Mouse (Mus musculus) hindbrain, embryonic 16.5 days (tissue): Measurements from ENCODE around the gene Gm13090. TPM values are rescaled to one million over a fixed set of nuclear protein-coding genes. Genes with fewer than 3 reads are reported as not detected.
A peak's percentile ranks its signal among the peaks of the same experiment; 100 is the strongest.

Experiments
- ATAC-seq: fragments of 200-750 bp; cut with Nextera tagmentation; 2 replicates; pipeline ENCODE4 v1.8.0; 2017; ENCODE audit warnings: moderate TSS enrichment, moderate library complexity
- H3K27ac ChIP-seq: fragments of 300-500 bp; sonication (generic); 2 replicates; pipeline ENCODE4 v1.5.1; 2014; ENCODE audit warnings: low read depth, mild to moderate bottlenecking, control low read depth, low read length, moderate library complexity
- H3K27me3 ChIP-seq: fragments of 300-500 bp; sonication (generic); replicated peaks from 2 replicates; pipeline ENCODE4 v1.6.1; 2014; ENCODE audit warnings: low read length; ENCODE audit not compliant: control insufficient read depth, insufficient read depth
- H3K36me3 ChIP-seq: fragments of 300-500 bp; sonication (generic); 2 replicates; pipeline ENCODE4 v1.6.1; 2014; ENCODE audit warnings: mild to moderate bottlenecking, low read length, moderate library complexity, mixed read lengths; ENCODE audit not compliant: control insufficient read depth, insufficient read depth
- H3K4me1 ChIP-seq: fragments of 300-500 bp; sonication (generic); 2 replicates; pipeline ENCODE4 v1.6.1; 2014; ENCODE audit warnings: low read depth, low read length; ENCODE audit not compliant: control insufficient read depth, insufficient read depth
- H3K4me2 ChIP-seq: fragments of 300-500 bp; sonication (generic); 2 replicates; pipeline ENCODE4 v1.6.1; 2014; ENCODE audit warnings: mild to moderate bottlenecking, low read length, control low read depth, moderate library complexity
- H3K4me3 ChIP-seq: fragments of 300-500 bp; sonication (generic); 2 replicates; pipeline ENCODE4 v1.5.1; 2014; ENCODE audit warnings: mild to moderate bottlenecking, low read length, control low read depth, moderate library complexity
- H3K9ac ChIP-seq: fragments of 300-500 bp; sonication (generic); 2 replicates; pipeline ENCODE4 v1.6.1; 2014; ENCODE audit warnings: low read depth, mild to moderate bottlenecking, control low read depth, low read length, moderate library complexity
- H3K9me3 ChIP-seq: fragments of 300-500 bp; sonication (generic); 2 replicates; pipeline ENCODE4 v1.6.1; 2014; ENCODE audit warnings: mild to moderate bottlenecking, low read length, moderate library complexity; ENCODE audit not compliant: control insufficient read depth
- WGBS: fragments of 180-500 bp; shearing (Covaris S2); extraction: QIAGEN DNeasy Blood & Tissue Kit; methylation state at CpG from one replicate; pipeline ENCODE4 v1.1.7; 2014; 5-methylcytosine and 5-hydroxymethylcytosine counted together
- polyA plus RNA-seq: library from polyadenylated mRNA; unstranded; fragments of >200 nt; fragmentation: Nextera tagmentation; extraction: Ambion mirVana; gene quantifications from 2 replicates; pipeline ENCODE4 v1.2.1, GENCODE M21; 2015

Gm13090 gene
- polyA plus RNA-seq, 1 experiment from 2014 or later = not detected

- Histone ChIP-seq H3K27me3 (no peaks in the 10 kb centered on the region), H3K9me3 (peaks cover 10% of the 10 kb centered on the region), H3K36me3 (peaks cover 12% of the 10 kb centered on the region), H3K9ac (peak overlapping the region; percentile 48), H3K4me1 (peaks cover 41% of the 10 kb centered on the region), H3K4me3 (peak overlapping the region; percentile 23), H3K4me2 (peak overlapping the region; percentile 65), H3K27ac (peak overlapping the region; percentile 96)
- peak; percentile 77 for ATAC-seq
- under 1% methylated on average over 20 of the region's 20 CpGs for WGBS
These were observed 51.1 kb downstream of the Gm13090 start for GRCm38 (mm10) chr4:151140368-151140982.

Other genes starting within 250 kb of the Gm13090 start
- gene Errfi1, start 235.7 kb upstream of the Gm13090 start, polyA plus RNA-seq = 27.2 and 32.1 TPM in 2 replicates
- gene Park7, start 175.1 kb upstream of the Gm13090 start, polyA plus RNA-seq = 390 and 413 TPM in 2 replicates
- gene Tnfrsf9, start 175.0 kb upstream of the Gm13090 start, polyA plus RNA-seq = 0.36 and 0.40 TPM in 2 replicates
- 0.65 and 0.85 TPM in 2 replicates for gene Uts2, start 92.5 kb upstream of the Gm13090 start, polyA plus RNA-seq
- 4.0 and 4.1 TPM in 2 replicates for gene Per3, start 44.9 kb upstream of the Gm13090 start, polyA plus RNA-seq
- 54.6 and 55.7 TPM in 2 replicates for gene Vamp3, start 31.6 kb upstream of the Gm13090 start, polyA plus RNA-seq